ENCODE assay signal across 23 mouse cellular contexts in the genomic region with DNA sequence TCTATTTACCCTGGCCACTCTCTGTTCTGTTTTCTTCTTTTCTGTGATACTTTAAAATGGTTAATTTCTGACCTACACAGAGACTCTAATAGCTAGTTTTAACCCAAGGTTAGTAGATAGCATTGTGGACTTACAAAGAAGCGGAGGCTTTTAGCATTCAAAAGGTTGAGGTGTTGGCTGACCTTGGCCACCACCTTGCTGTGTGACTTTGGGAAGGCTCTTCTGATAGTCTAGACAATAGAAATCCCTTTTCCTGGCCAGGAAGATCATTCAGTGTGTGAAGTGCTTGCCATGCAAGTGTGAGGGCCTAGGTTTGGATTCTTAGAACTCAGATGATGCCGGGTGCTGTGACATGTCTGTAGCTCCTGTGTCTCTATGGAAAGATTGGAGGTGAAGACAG.
"Had no signal": no experiment of that assay in that cellular context is flagged by ENCODE, and none has a peak within 500 bp of the region (broad histone marks: within the 10 kb centered on the region; RNA-seq: fewer than 3 reads in every experiment).

No protein-coding gene starts in this region.

- DNase-seq: cerebellum, adult 9-11 months; cerebellum, postnatal 10 days; cerebellum, postnatal 14 days; cerebellum, postnatal 25 days; cerebellum, postnatal 36 days; embryo, embryonic 11 days; forebrain, postnatal 0 days; gastrocnemius, postnatal 10 days; gastrocnemius, postnatal 14 days; gastrocnemius, postnatal 25 days; gastrocnemius, postnatal 36 days; heart, adult 11 months; heart, adult 18-20 months; heart, adult 2 months had no signal

- H3K4me1 ChIP-seq: embryonic facial prominence, embryonic 12.5 days; embryonic facial prominence, embryonic 13.5 days; embryonic facial prominence, embryonic 15.5 days; forebrain, embryonic 12.5 days; forebrain, embryonic 13.5 days; forebrain, embryonic 15.5 days; heart, embryonic 10.5 days had no signal

- H3K36me3 ChIP-seq: embryonic facial prominence, embryonic 12.5 days; embryonic facial prominence, embryonic 13.5 days; embryonic facial prominence, embryonic 15.5 days; forebrain, embryonic 10.5 days; forebrain, embryonic 12.5 days; forebrain, embryonic 15.5 days; heart, embryonic 10.5 days had no signal

- H3K9me3 ChIP-seq: embryonic facial prominence, embryonic 12.5 days; embryonic facial prominence, embryonic 13.5 days; embryonic facial prominence, embryonic 15.5 days; forebrain, embryonic 10.5 days; forebrain, embryonic 12.5 days; forebrain, embryonic 13.5 days; forebrain, embryonic 15.5 days; heart, embryonic 10.5 days had no signal

- H3K4me3 ChIP-seq: embryonic facial prominence, embryonic 12.5 days; embryonic facial prominence, embryonic 13.5 days; embryonic facial prominence, embryonic 15.5 days; erythroblast, embryonic 14.5 days; forebrain, embryonic 10.5 days; forebrain, embryonic 12.5 days; forebrain, embryonic 13.5 days; forebrain, embryonic 15.5 days; heart, adult 2 months; heart, embryonic 10.5 days had no signal

- H3K27me3 ChIP-seq: embryonic facial prominence, embryonic 12.5 days; embryonic facial prominence, embryonic 13.5 days; embryonic facial prominence, embryonic 15.5 days; forebrain, embryonic 12.5 days; forebrain, embryonic 13.5 days; forebrain, embryonic 15.5 days had no signal

- H3K27ac ChIP-seq: embryonic facial prominence, embryonic 12.5 days; embryonic facial prominence, embryonic 13.5 days; embryonic facial prominence, embryonic 15.5 days; forebrain, embryonic 10.5 days; forebrain, embryonic 12.5 days; forebrain, embryonic 13.5 days; forebrain, embryonic 15.5 days; heart, adult 2 months; heart, embryonic 10.5 days had no signal
